Mouse (Mus musculus) layer of hippocampus, adult 18-20 months (tissue): ENCODE results near the gene Alpk1. TPM values are rescaled to one million over a fixed set of nuclear protein-coding genes. Genes with fewer than 3 reads are reported as not detected.

Source experiments
- DNase-seq, 2 experiments: peaks; one replicate each; pipeline ENCODE4 v3.0.0; 2022; ENCODE audit warnings: low spot score in 2 of 2
- total RNA-seq, 2 experiments: library from RNA; stranded (reverse); gene quantifications; 2 replicates each; pipeline ENCODE4 v1.2.3; 2021

Alpk1 gene
- total RNA-seq, 2 experiments from 2014 or later = 8.8 to 9.3 TPM

GRCm38 (mm10) chr3:127745911-127746640, 34.3 kb downstream of the Alpk1 start:
- no peak for DNase-seq

GRCm38 (mm10) chr3:127745504-127745903, 34.8 kb downstream of the Alpk1 start:
- no peak for DNase-seq

- no peak for DNase-seq
Measured at GRCm38 (mm10) chr3:127743614-127744365, 36.5 kb downstream of the Alpk1 start.

- no peak for DNase-seq
Measured at GRCm38 (mm10) chr3:127741473-127741872, 38.9 kb downstream of the Alpk1 start.

GRCm38 (mm10) chr3:127737876-127738275, 42.5 kb downstream of the Alpk1 start:
- no peak for DNase-seq

- DNase-seq = no peak
Measured at GRCm38 (mm10) chr3:127735395-127735794, 44.9 kb downstream of the Alpk1 start.

- no peak for DNase-seq
Measured at GRCm38 (mm10) chr3:127729513-127730137, 50.7 kb downstream of the Alpk1 start.

- no peak for DNase-seq
Measured at GRCm38 (mm10) chr3:127728851-127729512, 51.3 kb downstream of the Alpk1 start.

GRCm38 (mm10) chr3:127728046-127728445, 52.3 kb downstream of the Alpk1 start:
- DNase-seq = no peak

GRCm38 (mm10) chr3:127720948-127721347, 59.4 kb downstream of the Alpk1 start:
- no peak for DNase-seq

GRCm38 (mm10) chr3:127720050-127720449, 60.3 kb downstream of the Alpk1 start:
- no peak for DNase-seq

GRCm38 (mm10) chr3:127719601-127720000, 60.7 kb downstream of the Alpk1 start:
- no peak for DNase-seq

- DNase-seq = peak in 1 of 2 experiments; percentile 4
Measured at GRCm38 (mm10) chr3:127716759-127717158, 63.6 kb downstream of the Alpk1 start.

- peak in 1 of 2 experiments; percentile 3 for DNase-seq
Measured at GRCm38 (mm10) chr3:127713112-127713511, 67.2 kb downstream of the Alpk1 start.

- no peak for DNase-seq
Measured at GRCm38 (mm10) chr3:127711536-127711935, 68.8 kb downstream of the Alpk1 start.

- DNase-seq = no peak
Measured at GRCm38 (mm10) chr3:127707089-127707485, 73.2 kb downstream of the Alpk1 start.

GRCm38 (mm10) chr3:127706445-127707088, 73.8 kb downstream of the Alpk1 start:
- no peak for DNase-seq

- peak; percentile 6 to 55 for DNase-seq
Measured at GRCm38 (mm10) chr3:127705515-127706444, 74.5 kb downstream of the Alpk1 start.

GRCm38 (mm10) chr3:127705139-127705514, 75.2 kb downstream of the Alpk1 start:
- no peak for DNase-seq
